Mouse (Mus musculus) myocyte (in vitro differentiated cells): ENCODE results near the gene 4930442H23Rik.

Experiments
- CEBPB ChIP-seq: IDR thresholded peaks from 2 replicates; pipeline ENCODE4 v1.6.1; 2011; ENCODE audit warnings: mild to moderate bottlenecking, moderate library complexity; ENCODE audit not compliant: poor library complexity, insufficient read depth, severe bottlenecking
- E2F4 ChIP-seq: IDR thresholded peaks from one replicate; pipeline ENCODE4 v1.6.1; 2011; ENCODE audit warnings: mild to moderate bottlenecking, control low read depth, moderate library complexity; ENCODE audit not compliant: insufficient read depth
- MAX ChIP-seq: IDR thresholded peaks from one replicate; pipeline ENCODE4 v1.6.1; 2011; ENCODE audit warnings: low read depth, mild to moderate bottlenecking, control low read depth
- MYOD1 ChIP-seq, 3 experiments: IDR thresholded peaks; one replicate each; pipeline ENCODE4 v1.6.1; 2011; ENCODE audit warnings: control low read depth in 2 of 3, low read depth in 2 of 3, mild to moderate bottlenecking in 2 of 3, moderate library complexity in 1 of 3; ENCODE audit not compliant: insufficient read length in 2 of 3, control insufficient read depth in 1 of 3
- MYOG ChIP-seq, 3 experiments: IDR thresholded peaks; one replicate each; pipeline ENCODE4 v1.6.1; 2011; ENCODE audit warnings: control low read depth in 2 of 3, low read depth in 2 of 3, mild to moderate bottlenecking in 2 of 3; ENCODE audit not compliant: insufficient read length in 2 of 3, control insufficient read depth in 1 of 3, insufficient read depth in 1 of 3
- POLR2A ChIP-seq: IDR thresholded peaks from one replicate; pipeline ENCODE4 v1.6.1; 2011; ENCODE audit warnings: low read depth, mild to moderate bottlenecking, control low read depth, moderate library complexity; ENCODE audit not compliant: insufficient read length
- POLR2AphosphoS2 ChIP-seq: IDR thresholded peaks from one replicate; pipeline ENCODE4 v1.6.1; 2011; ENCODE audit warnings: low read depth, control low read depth; ENCODE audit not compliant: insufficient read length
- REST ChIP-seq: IDR thresholded peaks from one replicate; pipeline ENCODE4 v1.6.1; 2011; ENCODE audit warnings: mild to moderate bottlenecking, control low read depth, moderate library complexity; ENCODE audit not compliant: insufficient read depth, insufficient read length
- SRF ChIP-seq: IDR thresholded peaks from one replicate; pipeline ENCODE4 v1.6.1; 2011; ENCODE audit warnings: low read depth; ENCODE audit not compliant: control insufficient read depth, insufficient read length
- TCF12 ChIP-seq: IDR thresholded peaks from one replicate; pipeline ENCODE4 v1.6.1; 2011; ENCODE audit warnings: mild to moderate bottlenecking, control low read depth; ENCODE audit not compliant: poor library complexity, insufficient read depth, severe bottlenecking
- TCF3 ChIP-seq: IDR thresholded peaks from one replicate; pipeline ENCODE4 v1.6.1; 2011; ENCODE audit warnings: low read depth, control low read depth; ENCODE audit not compliant: insufficient read length
- USF1 ChIP-seq: IDR thresholded peaks from one replicate; pipeline ENCODE4 v1.6.1; 2011; ENCODE audit warnings: low read depth, mild to moderate bottlenecking, control low read depth, moderate library complexity

DNA sequence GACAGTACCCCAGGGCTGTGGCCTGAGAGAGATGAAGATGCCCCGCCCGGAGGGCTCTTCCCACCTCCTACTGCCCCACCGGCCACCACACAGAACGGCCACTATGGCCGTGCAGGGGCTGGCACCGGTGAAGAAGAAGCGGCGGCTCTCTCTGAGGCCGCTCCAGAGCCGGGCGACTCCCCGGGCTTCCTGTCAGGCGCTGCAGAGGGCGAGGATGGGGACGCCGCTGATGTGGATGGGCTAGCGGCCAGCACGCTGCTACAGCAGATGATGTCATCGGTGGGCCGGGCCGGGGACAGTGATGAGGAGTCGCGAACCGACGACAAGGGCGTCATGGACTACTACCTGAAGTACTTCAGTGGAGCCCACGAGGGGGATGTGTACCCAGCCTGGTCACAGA is 39.0 kb downstream of the 4930442H23Rik start:
- TF ChIP-seq MYOD1 (IDR thresholded peaks at IDR 0.05; ENCODE audit: control insufficient read depth in 1 of 3, insufficient read length in 2 of 3, low read depth in 2 of 3) = no peak
- TF ChIP-seq E2F4 = no peak
- TF ChIP-seq SRF = no peak
- TF ChIP-seq POLR2A = no peak
- TF ChIP-seq POLR2AphosphoS2 = no peak
- no peak for TF ChIP-seq REST
- no peak for TF ChIP-seq TCF12
- no peak for TF ChIP-seq USF1
- TF ChIP-seq CEBPB = no peak
- TF ChIP-seq MYOG (IDR thresholded peaks at IDR 0.05; ENCODE audit: control insufficient read depth in 1 of 3, insufficient read depth in 1 of 3, insufficient read length in 2 of 3, low read depth in 2 of 3) = no peak
- no peak for TF ChIP-seq MAX
- TF ChIP-seq TCF3 = no peak
